Mouse (Mus musculus): ENCODE measurements at regions not wholly inside any gene's neighbourhood (a gene's known extent, or its start where the extent isn't known, plus 50 kb on each side); places are given as distances from the start of the nearest gene placed in this dataset.

- Histone ChIP-seq H3K27ac (ENCODE audit: low read depth) (no peak overlapping the region), H3K4me1 (ENCODE audit: control insufficient read depth, insufficient read depth) (no peaks in the 10 kb centered on the region), H3K27me3 (ENCODE audit: control insufficient read depth, insufficient read depth, low read length) (no peaks in the 10 kb centered on the region), H3K36me3 (replicated peaks; ENCODE audit: control insufficient read depth, insufficient read depth, low read length) (no peaks in the 10 kb centered on the region), H3K4me2 (ENCODE audit: low read depth, low read length) (no peak overlapping the region), H3K9ac (replicated peaks; ENCODE audit: low read depth, low read length) (no peak overlapping the region), H3K9me3 (replicated peaks; ENCODE audit: control insufficient read depth, low read length) (no peaks in the 10 kb centered on the region), H3K4me3 (ENCODE audit: low read depth, low read length) (no peak overlapping the region)
- ATAC-seq (ENCODE audit: insufficient read depth, low read depth): no peak
- no peak for DNase-seq (ENCODE audit: low spot score)
- WGBS: 56% methylated on average over 4 of the region's 4 CpGs
- no peak for TF ChIP-seq EP300 (IDR thresholded peaks at IDR 0.05; ENCODE audit: low read depth)
- TF ChIP-seq CTCF (IDR thresholded peaks at IDR 0.05; ENCODE audit: low read depth): no peak
These were observed 870.7 kb downstream of the Tbl1xr1 start for GRCm38 (mm10) chr3:22947181-22947580.

- Histone ChIP-seq H3K4me3 (ENCODE audit: low read depth, low read length) (no peak overlapping the region), H3K4me1 (ENCODE audit: control insufficient read depth, insufficient read depth) (no peaks in the 10 kb centered on the region), H3K27ac (ENCODE audit: low read depth) (no peak overlapping the region), H3K4me2 (ENCODE audit: low read depth, low read length) (no peak overlapping the region), H3K27me3 (ENCODE audit: control insufficient read depth, insufficient read depth, low read length) (no peaks in the 10 kb centered on the region), H3K36me3 (replicated peaks; ENCODE audit: control insufficient read depth, insufficient read depth, low read length) (no peaks in the 10 kb centered on the region), H3K9ac (replicated peaks; ENCODE audit: low read depth, low read length) (no peak overlapping the region), H3K9me3 (replicated peaks; ENCODE audit: control insufficient read depth, low read length) (no peaks in the 10 kb centered on the region)
- TF ChIP-seq CTCF (IDR thresholded peaks at IDR 0.05; ENCODE audit: low read depth): no peak
- no peak for TF ChIP-seq EP300 (IDR thresholded peaks at IDR 0.05; ENCODE audit: low read depth)
- DNase-seq (ENCODE audit: low spot score) (no peak), ATAC-seq (ENCODE audit: insufficient read depth, low read depth) (no peak)
- WGBS: 53% methylated on average over 5 of the region's 5 CpGs
These were observed 871.8 kb downstream of the Tbl1xr1 start for GRCm38 (mm10) chr3:22948168-22948768.

- H3K4me3 ChIP-seq (ENCODE audit: low read depth, low read length): no peak overlapping the region
- no peak for ATAC-seq (ENCODE audit: insufficient read depth, low read depth)
These were observed 881.0 kb downstream of the Tbl1xr1 start for GRCm38 (mm10) chr3:22957422-22957821.

GRCm38 (mm10) chr3:22972681-22973080 lies 896.2 kb downstream of the Tbl1xr1 start:
- DNase-seq (ENCODE audit: low spot score) (no peak), ATAC-seq (ENCODE audit: insufficient read depth, low read depth) (no peak)
- Histone ChIP-seq H3K4me1 (ENCODE audit: control insufficient read depth, insufficient read depth) (no peaks in the 10 kb centered on the region), H3K27ac (ENCODE audit: low read depth) (no peak overlapping the region), H3K36me3 (replicated peaks; ENCODE audit: control insufficient read depth, insufficient read depth, low read length) (no peaks in the 10 kb centered on the region), H3K9me3 (replicated peaks; ENCODE audit: control insufficient read depth, low read length) (no peaks in the 10 kb centered on the region), H3K4me3 (ENCODE audit: low read depth, low read length) (no peak overlapping the region), H3K9ac (replicated peaks; ENCODE audit: low read depth, low read length) (no peak overlapping the region), H3K27me3 (ENCODE audit: control insufficient read depth, insufficient read depth, low read length) (no peaks in the 10 kb centered on the region), H3K4me2 (ENCODE audit: low read depth, low read length) (no peak overlapping the region)
- no peak for TF ChIP-seq EP300 (IDR thresholded peaks at IDR 0.05; ENCODE audit: low read depth)
- no peak for TF ChIP-seq CTCF (IDR thresholded peaks at IDR 0.05; ENCODE audit: low read depth)
- 32% methylated on average over 1 of the region's 1 CpGs for WGBS

More at GRCm38 (mm10) chr3:22957422-22957821, 881.0 kb downstream of the Tbl1xr1 start:
- WGBS: 49% methylated on average over 1 of the region's 1 CpGs
- no peak for TF ChIP-seq CTCF (IDR thresholded peaks at IDR 0.05; ENCODE audit: low read depth)
- Histone ChIP-seq H3K9me3 (replicated peaks; ENCODE audit: control insufficient read depth, low read length) (no peaks in the 10 kb centered on the region), H3K27me3 (ENCODE audit: control insufficient read depth, insufficient read depth, low read length) (no peaks in the 10 kb centered on the region), H3K4me2 (ENCODE audit: low read depth, low read length) (no peak overlapping the region), H3K9ac (replicated peaks; ENCODE audit: low read depth, low read length) (no peak overlapping the region), H3K4me1 (ENCODE audit: control insufficient read depth, insufficient read depth) (no peaks in the 10 kb centered on the region), H3K36me3 (replicated peaks; ENCODE audit: control insufficient read depth, insufficient read depth, low read length) (no peaks in the 10 kb centered on the region), H3K27ac (ENCODE audit: low read depth) (no peak overlapping the region)
- no peak for DNase-seq (ENCODE audit: low spot score)

- TF ChIP-seq EP300 (IDR thresholded peaks at IDR 0.05; ENCODE audit: low read depth): no peak
- no peak for TF ChIP-seq CTCF (IDR thresholded peaks at IDR 0.05; ENCODE audit: low read depth)
- DNase-seq (ENCODE audit: low spot score): no peak
- H3K27ac ChIP-seq (ENCODE audit: low read depth): no peak overlapping the region
- H3K9ac ChIP-seq (replicated peaks; ENCODE audit: low read depth, low read length): no peak overlapping the region
- H3K36me3 ChIP-seq (replicated peaks; ENCODE audit: control insufficient read depth, insufficient read depth, low read length): no peaks in the 10 kb centered on the region
- H3K27me3 ChIP-seq (ENCODE audit: control insufficient read depth, insufficient read depth, low read length): no peaks in the 10 kb centered on the region
- H3K4me3 ChIP-seq (ENCODE audit: low read depth, low read length): no peak overlapping the region
- WGBS: 53% methylated on average over 1 of the region's 1 CpGs
- no peak for ATAC-seq (ENCODE audit: insufficient read depth, low read depth)
- H3K4me2 ChIP-seq (ENCODE audit: low read depth, low read length): no peak overlapping the region
- no peaks in the 10 kb centered on the region for H3K9me3 ChIP-seq (replicated peaks; ENCODE audit: control insufficient read depth, low read length)
- H3K4me1 ChIP-seq (ENCODE audit: control insufficient read depth, insufficient read depth): no peaks in the 10 kb centered on the region
These were observed 900.3 kb downstream of the Tbl1xr1 start for GRCm38 (mm10) chr3:22976801-22977200.

Data from heart, postnatal 0 days (tissue).